Mouse (Mus musculus): ENCODE results near the gene Taar1. TPM values are rescaled to one million over a fixed set of nuclear protein-coding genes. Genes with fewer than 3 reads are reported as not detected.

Gene Taar1
- not detected for total RNA-seq (2023)

DNA sequence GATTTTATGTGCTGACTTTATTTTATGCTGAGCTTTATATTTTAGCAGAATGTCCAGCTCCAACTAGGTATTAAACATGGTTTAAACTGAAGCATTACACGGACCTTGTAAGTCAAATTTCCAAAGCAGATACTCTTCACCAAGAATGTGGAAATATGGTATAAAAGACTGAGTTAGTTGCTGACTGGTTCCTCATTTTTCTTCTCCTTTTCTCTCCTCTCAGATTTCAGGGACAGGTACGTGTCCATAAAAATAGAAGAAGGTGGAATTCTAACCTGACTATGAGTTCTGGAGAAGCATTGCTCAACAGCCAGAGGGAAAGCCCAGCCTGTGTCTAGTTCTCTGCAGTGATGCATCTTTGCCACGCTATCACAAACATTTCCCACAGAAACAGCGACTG lies at the start of gene Taar1:
TSS of gene Taar1 (plus strand) at position 301 of the 400 bp plus-strand sequence.

GRCm38 (mm10) chr10:23894601-23895349 lies 25.4 kb upstream of the Taar1 start, which contains the start of gene Vnn1:
Gene Vnn1, plus strand, starts transcription at chr10:23894688.

DNA sequence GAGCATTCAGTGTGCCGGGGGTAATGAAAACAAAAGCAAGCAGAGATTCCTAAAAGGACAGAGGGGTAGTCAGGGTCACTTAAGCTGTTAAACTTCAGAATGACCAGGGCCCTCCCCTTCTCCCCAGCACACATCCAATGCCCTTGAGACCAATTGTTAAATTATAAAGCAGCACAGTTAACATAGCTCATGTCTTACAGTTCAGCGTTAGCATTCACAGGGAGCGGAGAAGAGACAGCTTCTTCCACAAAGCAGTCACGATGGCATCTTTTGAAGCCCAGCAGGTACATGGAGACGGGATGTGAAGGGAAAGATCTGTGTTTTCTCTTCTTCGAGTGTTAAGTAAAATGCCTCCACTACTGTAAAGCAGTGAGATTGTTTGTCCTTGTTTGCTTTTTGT lies 18.2 kb downstream of the Taar1 start, which contains the start of gene Taar2:
TSS of gene Taar2 (plus strand) at position 261 of the 400 bp plus-strand sequence.

GRCm38 (mm10) chr10:23949508-23950005 lies 29.4 kb downstream of the Taar1 start, which contains the start of gene Taar3:
Gene Taar3, plus strand, starts transcription at chr10:23949558.

DNA sequence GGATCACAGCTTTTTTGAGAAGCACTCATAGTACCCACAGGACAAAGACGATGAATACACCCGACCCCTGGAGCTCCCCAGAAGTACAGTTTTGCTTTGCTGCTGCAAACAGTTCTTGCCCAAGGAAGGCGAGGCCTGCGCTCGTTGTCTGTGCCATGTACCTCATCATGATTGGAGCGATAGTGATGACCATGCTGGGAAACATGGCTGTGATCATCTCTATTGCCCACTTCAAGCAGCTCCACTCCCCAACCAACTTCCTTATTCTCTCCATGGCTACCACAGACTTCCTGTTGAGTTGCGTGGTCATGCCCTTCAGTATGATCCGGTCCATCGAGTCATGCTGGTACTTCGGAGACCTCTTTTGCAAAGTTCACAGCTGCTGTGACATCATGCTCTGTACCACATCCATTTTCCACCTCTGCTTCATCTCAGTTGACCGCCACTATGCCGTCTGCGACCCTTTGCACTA lies 40.3 kb downstream of the Taar1 start, which contains the start of gene Taar4:
TSS of gene Taar4 (plus strand) at position 51 of the 472 bp plus-strand sequence.

DNA sequence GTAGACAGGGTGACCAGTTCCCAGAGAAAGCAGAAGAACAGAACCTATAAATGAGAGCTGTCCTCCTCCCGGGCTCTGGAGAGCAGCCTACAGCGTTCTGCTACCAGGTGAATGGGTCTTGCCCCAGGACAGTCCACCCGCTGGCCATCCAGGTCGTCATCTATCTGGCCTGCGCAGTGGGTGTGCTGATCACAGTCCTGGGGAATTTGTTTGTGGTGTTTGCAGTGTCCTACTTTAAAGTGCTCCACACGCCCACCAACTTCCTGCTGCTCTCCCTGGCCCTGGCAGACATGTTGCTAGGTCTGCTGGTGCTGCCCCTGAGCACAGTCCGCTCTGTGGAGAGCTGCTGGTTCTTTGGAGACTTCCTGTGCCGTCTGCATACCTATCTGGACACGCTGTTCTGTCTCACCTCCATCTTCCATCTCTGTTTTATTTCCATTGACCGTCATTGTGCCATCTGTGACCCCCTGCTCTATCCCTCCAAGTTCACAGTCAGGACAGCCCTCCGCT lies 50.6 kb downstream of the Taar1 start, which contains the start of gene Taar5:
TSS of gene Taar5 (plus strand) at position 51 of the 510 bp plus-strand sequence.

Other genes starting within 250 kb of the Taar1 start
- gene Rps12, start 133.1 kb upstream of the Taar1 start, total RNA-seq (2023): 1,000 to 10,000 TPM; 1,223 to 1,291 TPM
- gene Slc18b1, start 123.4 kb upstream of the Taar1 start, total RNA-seq (2023): under 1 TPM in 1 of 2 experiments, not detected in 1; 0.18 TPM
- not detected for gene Vnn3, start 68.9 kb upstream of the Taar1 start, total RNA-seq (2023)
- gene Vnn1, start 25.7 kb upstream of the Taar1 start, total RNA-seq (2023): not detected
- gene Taar2, start 18.2 kb downstream of the Taar1 start, total RNA-seq (2023): not detected
- gene Taar3, start 29.2 kb downstream of the Taar1 start, total RNA-seq (2023): not detected
- not detected for gene Taar4, start 40.1 kb downstream of the Taar1 start, total RNA-seq (2023)
- gene Taar5, start 50.4 kb downstream of the Taar1 start, total RNA-seq (2023): not detected
- gene Taar6, start 65.3 kb downstream of the Taar1 start, total RNA-seq (2023): not detected
- gene Taar7a, start 73.1 kb downstream of the Taar1 start, total RNA-seq (2023): not detected
- gene Taar7b, start 79.6 kb downstream of the Taar1 start, total RNA-seq (2023): not detected
- gene Taar7d, start 106.9 kb downstream of the Taar1 start, total RNA-seq (2023): not detected
- not detected for gene Taar7e, start 117.3 kb downstream of the Taar1 start, total RNA-seq (2023)
- gene Taar7f, start 129.2 kb downstream of the Taar1 start, total RNA-seq (2023): not detected
- gene Taar8a, start 156.1 kb downstream of the Taar1 start, total RNA-seq (2023): not detected
- not detected for gene Taar8b, start 171.9 kb downstream of the Taar1 start, total RNA-seq (2023)
- not detected for gene Taar8c, start 181.6 kb downstream of the Taar1 start, total RNA-seq (2023)
- gene Taar9, start 189.2 kb downstream of the Taar1 start, total RNA-seq (2023): not detected
- gene Stx7, start 228.9 kb downstream of the Taar1 start, total RNA-seq (2023): 100 to 1,000 TPM; 104 to 126 TPM

Data from B cell, adult 67 days (primary cell).